Mouse (Mus musculus) stomach, postnatal 0 days (tissue): ENCODE measurements around the gene Olfr1362. TPM values are rescaled to one million over a fixed set of nuclear protein-coding genes. Genes with fewer than 3 reads are reported as not detected.

Source experiments
- ATAC-seq: fragments of 200-750 bp; cut with Nextera tagmentation; 2 replicates; pipeline ENCODE4 v1.8.0; 2017; ENCODE audit not compliant: low FRiP score, low TSS enrichment
- DNase-seq: peaks from one replicate; pipeline ENCODE4 v3.0.0-alpha.2; 2016; ENCODE audit warnings: low spot score
- H3K27ac ChIP-seq: fragments of 300-500 bp; sonication (generic); replicated peaks from 2 replicates; pipeline ENCODE4 v1.5.1; 2014; ENCODE audit warnings: mild to moderate bottlenecking, control low read depth
- H3K27me3 ChIP-seq: fragments of 300-500 bp; sonication (generic); 2 replicates; pipeline ENCODE4 v1.6.1; 2014; ENCODE audit warnings: low read length; ENCODE audit not compliant: control insufficient read depth, insufficient read depth
- H3K36me3 ChIP-seq: fragments of 300-500 bp; sonication (generic); 2 replicates; pipeline ENCODE4 v1.6.1; 2014; ENCODE audit warnings: low read length, mixed read lengths; ENCODE audit not compliant: control insufficient read depth, insufficient read depth
- H3K4me1 ChIP-seq: fragments of 300-500 bp; sonication (generic); replicated peaks from 2 replicates; pipeline ENCODE4 v1.6.1; 2014; ENCODE audit warnings: antibody characterized with exemption; ENCODE audit not compliant: control insufficient read depth, insufficient read depth
- H3K4me2 ChIP-seq: fragments of 300-500 bp; sonication (generic); replicated peaks from 2 replicates; pipeline ENCODE4 v1.6.1; 2014; ENCODE audit warnings: low read depth, mild to moderate bottlenecking, control low read depth, moderate library complexity
- H3K4me3 ChIP-seq: fragments of 300-500 bp; sonication (generic); 2 replicates; pipeline ENCODE4 v1.5.1; 2014; ENCODE audit warnings: low read depth, low read length, control low read depth
- H3K9ac ChIP-seq: fragments of 300-500 bp; sonication (generic); 2 replicates; pipeline ENCODE4 v1.6.1; 2014; ENCODE audit warnings: mild to moderate bottlenecking, low read length, control low read depth, mixed read lengths
- H3K9me3 ChIP-seq: fragments of 300-500 bp; sonication (generic); 2 replicates; pipeline ENCODE4 v1.6.1; 2016; ENCODE audit warnings: low read length; ENCODE audit not compliant: control insufficient read depth
- CTCF ChIP-seq: IDR thresholded peaks from 2 replicates; pipeline ENCODE4 v1.5.1; 2016; ENCODE audit warnings: antibody characterized with exemption, low read depth, mild to moderate bottlenecking, moderate library complexity
- EP300 ChIP-seq: optimal IDR thresholded peaks from 2 replicates; pipeline ENCODE3; 2016; ENCODE audit warnings: antibody characterized with exemption
- WGBS: fragments of 180-500 bp; shearing (Covaris S2); extraction: QIAGEN DNeasy Blood & Tissue Kit; methylation state at CpG from one replicate; pipeline ENCODE4 v1.1.7; 2014; 5-methylcytosine and 5-hydroxymethylcytosine counted together
- polyA plus RNA-seq: library from polyadenylated mRNA; unstranded; fragments of >200 nt; fragmentation: Nextera tagmentation; extraction: Ambion mirVana; gene quantifications from 2 replicates; pipeline ENCODE4 v1.2.1, GENCODE M21; 2015

Gene Olfr1362
- polyA plus RNA-seq, result not detected in 2 replicates

DNA sequence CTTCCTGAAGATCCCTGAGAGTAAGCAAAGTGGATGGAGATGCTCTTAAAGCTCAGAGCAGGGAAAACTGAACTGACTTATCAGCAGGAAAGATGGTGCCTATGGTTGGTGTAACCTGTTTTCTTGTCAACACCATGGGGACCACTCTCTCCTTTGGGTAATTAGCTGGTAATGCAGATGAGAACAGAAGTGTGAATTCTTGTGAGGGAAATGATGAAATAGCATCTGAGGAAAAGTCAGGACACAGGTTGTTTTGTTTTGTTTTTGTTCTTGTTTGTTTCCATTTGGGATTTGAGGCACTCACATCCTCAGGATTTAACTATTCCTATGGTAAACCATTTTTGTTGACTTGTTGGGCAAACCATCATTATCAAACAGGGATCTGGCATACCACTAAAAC lies at the start of gene Olfr1362:
Gene Olfr1362, minus strand, starts transcription at position 101 of the 400 bp plus-strand sequence.
- ATAC-seq (no peak), DNase-seq (no peak)
- H3K4me3 ChIP-seq, result no peak within 1 kb of the TSS
- H3K9ac ChIP-seq, result no peak within 1 kb of the TSS
- H3K4me2 ChIP-seq, result no peak within 1 kb of the TSS
- H3K27ac ChIP-seq, result no peak within 1 kb of the TSS
- no peaks in the 10 kb centered on the region for H3K36me3 ChIP-seq
- no peaks in the 10 kb centered on the region for H3K27me3 ChIP-seq
- no peaks in the 10 kb centered on the region for H3K9me3 ChIP-seq
- no peaks in the 10 kb centered on the region for H3K4me1 ChIP-seq
- no peak for TF ChIP-seq EP300
- TF ChIP-seq CTCF, result no peak

DNA sequence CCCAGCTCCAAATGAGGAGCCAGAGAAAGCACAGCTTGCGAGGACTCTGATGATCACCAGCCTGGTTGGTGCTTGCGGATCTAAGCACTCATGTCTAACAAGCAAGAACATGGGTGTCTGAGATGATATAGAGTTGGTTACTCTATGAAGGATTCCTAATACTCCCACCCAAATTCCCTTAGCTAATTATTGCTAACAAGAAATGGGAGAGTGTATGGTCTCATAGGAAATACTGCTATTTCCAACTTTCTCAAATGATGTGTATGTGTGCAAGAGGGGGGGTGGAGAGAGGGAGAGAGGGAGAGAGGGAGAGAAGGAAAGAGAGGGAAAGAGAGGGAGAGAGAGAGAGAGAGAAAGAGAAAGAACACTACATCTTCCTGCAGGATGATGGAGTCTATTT lies 49.5 kb upstream of the Olfr1362 start, which contains the start of gene Olfr1361:
Gene Olfr1361, minus strand, starts transcription at position 101 of the 400 bp plus-strand sequence.
- no peak for ATAC-seq
- Histone ChIP-seq H3K27me3 (no peaks in the 10 kb centered on the region), H3K36me3 (no peaks in the 10 kb centered on the region), H3K4me1 (no peaks in the 10 kb centered on the region), H3K9me3 (no peaks in the 10 kb centered on the region), H3K4me3 (no peak within 1 kb of the TSS), H3K4me2 (no peak within 1 kb of the TSS), H3K27ac (no peak within 1 kb of the TSS), H3K9ac (no peak within 1 kb of the TSS)
- 68% methylated on average over 2 of the region's 2 CpGs for WGBS
- no peak for TF ChIP-seq EP300
- no peak for TF ChIP-seq CTCF
- DNase-seq, result no peak

DNA sequence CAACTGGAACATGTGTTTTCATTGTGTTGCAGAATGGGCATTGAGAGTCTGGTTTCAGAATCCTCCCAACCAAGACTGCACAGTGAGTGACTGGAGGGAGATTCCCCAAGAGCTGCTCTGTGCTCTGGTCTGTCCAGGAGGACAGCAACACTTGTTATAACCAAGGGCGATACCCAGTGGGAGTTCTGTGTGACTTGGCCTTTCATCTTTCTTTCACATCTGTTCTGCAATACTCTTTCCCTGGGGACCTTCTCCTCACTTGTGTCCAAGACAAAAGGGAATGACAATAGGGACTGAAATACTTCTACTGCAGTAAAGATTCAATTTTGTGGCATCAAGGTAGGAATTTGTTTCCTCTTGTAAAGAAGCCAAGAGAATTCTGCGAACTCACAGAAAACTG lies 28.6 kb upstream of the Olfr1362 start, which contains the start of gene Olfr11:
Gene Olfr11, minus strand, starts transcription at position 101 of the 400 bp plus-strand sequence.
- Histone ChIP-seq H3K9ac (no peak within 1 kb of the TSS), H3K9me3 (no peaks in the 10 kb centered on the region), H3K4me3 (no peak within 1 kb of the TSS), H3K27ac (no peak within 1 kb of the TSS), H3K27me3 (no peaks in the 10 kb centered on the region), H3K4me2 (no peak within 1 kb of the TSS), H3K4me1 (no peaks in the 10 kb centered on the region), H3K36me3 (no peaks in the 10 kb centered on the region)
- 85% methylated on average over 2 of the region's 2 CpGs for WGBS
- TF ChIP-seq CTCF (no peak), EP300 (no peak)
- DNase-seq, result no peak
- no peak for ATAC-seq

DNA sequence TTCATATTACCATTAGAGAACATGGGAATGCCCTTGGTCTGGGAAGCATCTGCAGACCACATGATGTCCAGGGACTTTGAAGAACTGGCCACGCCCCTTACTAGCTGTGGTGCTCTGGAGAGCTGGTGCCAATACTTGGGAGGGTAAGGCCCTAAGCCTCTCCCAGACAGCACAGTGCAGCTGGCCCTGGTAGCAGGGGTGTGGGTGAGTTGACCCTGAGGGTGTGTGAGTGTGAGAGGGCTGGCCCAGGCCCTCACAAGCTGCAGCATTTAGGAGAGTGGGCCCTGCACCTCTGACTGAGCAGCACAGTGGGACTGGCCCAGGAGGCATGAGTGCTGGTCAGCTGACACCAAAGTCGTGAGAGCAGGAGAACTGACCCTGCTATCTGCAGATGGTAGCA lies 22.2 kb downstream of the Olfr1362 start:
- H3K4me3 ChIP-seq, result no peak overlapping the region
- 0 out of 2 replicates have a peak, but pooled peaks have one; percentile 26 for ATAC-seq

DNA sequence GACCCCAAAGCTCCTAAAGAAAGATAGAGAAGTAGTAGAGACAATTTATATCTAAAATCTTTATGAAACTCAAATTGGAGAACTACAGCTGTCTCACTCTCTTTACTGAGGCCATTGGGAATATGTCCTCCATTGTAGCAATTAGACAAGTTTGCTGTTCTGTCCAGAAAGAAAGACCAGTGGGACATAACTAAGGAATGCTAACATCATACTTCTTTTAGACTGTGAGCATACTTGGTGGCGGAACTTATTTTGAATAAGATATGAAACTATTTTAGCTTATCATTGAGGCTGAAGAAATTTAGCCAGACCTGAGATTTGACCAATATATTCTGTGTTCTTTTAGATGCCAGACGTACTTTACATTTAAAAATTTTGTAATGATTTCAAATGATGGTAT lies 32.2 kb downstream of the Olfr1362 start, which contains the start of gene Olfr1364:
Gene Olfr1364, minus strand, starts transcription at position 101 of the 400 bp plus-strand sequence.
- H3K9me3 ChIP-seq, result no peaks in the 10 kb centered on the region
- no peak for TF ChIP-seq CTCF
- TF ChIP-seq EP300, result no peak
- no peaks in the 10 kb centered on the region for H3K36me3 ChIP-seq
- no peaks in the 10 kb centered on the region for H3K4me1 ChIP-seq
- no peak within 1 kb of the TSS for H3K4me3 ChIP-seq
- no peak within 1 kb of the TSS for H3K4me2 ChIP-seq
- ATAC-seq (no peak), DNase-seq (no peak)
- no peak within 1 kb of the TSS for H3K9ac ChIP-seq
- 85% methylated on average over 2 of the region's 2 CpGs for WGBS
- no peak within 1 kb of the TSS for H3K27ac ChIP-seq
- H3K27me3 ChIP-seq, result no peaks in the 10 kb centered on the region

More for the DNA sequence above, 22.2 kb downstream of the Olfr1362 start:
- no peaks in the 10 kb centered on the region for H3K9me3 ChIP-seq
- DNase-seq, result no peak
- TF ChIP-seq CTCF, result no peak
- no peaks in the 10 kb centered on the region for H3K4me1 ChIP-seq
- no peaks in the 10 kb centered on the region for H3K27me3 ChIP-seq
- 57% methylated on average over 2 of the region's 2 CpGs for WGBS
- H3K9ac ChIP-seq, result no peak overlapping the region
- H3K36me3 ChIP-seq, result no peaks in the 10 kb centered on the region
- no peak overlapping the region for H3K27ac ChIP-seq
- H3K4me2 ChIP-seq, result no peak overlapping the region

Other genes starting within 250 kb of the Olfr1362 start
- 32.9 and 36.4 TPM in 2 replicates for gene Zkscan3, start 211.3 kb downstream of the Olfr1362 start, polyA plus RNA-seq
- 0.75 and 0.90 TPM in 2 replicates for gene Pgbd1, start 173.0 kb downstream of the Olfr1362 start, polyA plus RNA-seq
- gene Zscan26, start 160.3 kb downstream of the Olfr1362 start, polyA plus RNA-seq, result 16.5 and 17.3 TPM in 2 replicates
- 2.4 and 2.7 TPM in 2 replicates for gene Nkapl, start 145.5 kb downstream of the Olfr1362 start, polyA plus RNA-seq
- 1.7 and 2.4 TPM in 2 replicates for gene Zkscan4, start 135.1 kb downstream of the Olfr1362 start, polyA plus RNA-seq
- gene Gm10065, start 134.6 kb downstream of the Olfr1362 start, polyA plus RNA-seq, result not detected in 2 replicates
- 0.28 and 0.33 TPM in 2 replicates for gene AK157302, start 118.8 kb downstream of the Olfr1362 start, polyA plus RNA-seq
- 12.3 and 12.9 TPM in 2 replicates for gene Gm11273, start 112.6 kb downstream of the Olfr1362 start, polyA plus RNA-seq
- 1.6 and 2.4 TPM in 2 replicates for gene Zkscan8, start 82.9 kb downstream of the Olfr1362 start, polyA plus RNA-seq
- 0.07 TPM in 2 replicates for gene Olfr1366, start 71.2 kb downstream of the Olfr1362 start, polyA plus RNA-seq
- gene Olfr1535, start 54.1 kb downstream of the Olfr1362 start, polyA plus RNA-seq, result 0.04 TPM in 1 of 2 replicates, not detected in the other
- gene Olfr1364, start 32.3 kb downstream of the Olfr1362 start, polyA plus RNA-seq, result not detected in 2 replicates
- not detected in 2 replicates for gene Olfr11, start 28.5 kb upstream of the Olfr1362 start, polyA plus RNA-seq
- gene Olfr1361, start 49.4 kb upstream of the Olfr1362 start, polyA plus RNA-seq, result not detected in 2 replicates
- gene Olfr1360, start 63.4 kb upstream of the Olfr1362 start, polyA plus RNA-seq, result not detected in 2 replicates
- not detected in 2 replicates for gene Olfr1359, start 84.1 kb upstream of the Olfr1362 start, polyA plus RNA-seq
- gene Hist1h2bl, start 102.1 kb upstream of the Olfr1362 start, polyA plus RNA-seq, result 0.85 and 1.5 TPM in 2 replicates
- 8.8 and 14.4 TPM in 2 replicates for gene Hist1h2ai, start 102.4 kb upstream of the Olfr1362 start, polyA plus RNA-seq
- 1.1 and 4.1 TPM in 2 replicates for gene Hist1h3h, start 103.6 kb upstream of the Olfr1362 start, polyA plus RNA-seq
- 0.56 and 1.0 TPM in 2 replicates for gene Hist1h2bm, start 108.0 kb upstream of the Olfr1362 start, polyA plus RNA-seq
- 0.18 and 0.92 TPM in 2 replicates for gene Hist1h4j, start 121.0 kb upstream of the Olfr1362 start, polyA plus RNA-seq
- gene Hist1h4k, start 136.5 kb upstream of the Olfr1362 start, polyA plus RNA-seq, result 0.81 and 1.1 TPM in 2 replicates
- 7.3 and 19.3 TPM in 2 replicates for gene Hist1h2ak, start 139.8 kb upstream of the Olfr1362 start, polyA plus RNA-seq
- gene Hist1h2bn, start 140.1 kb upstream of the Olfr1362 start, polyA plus RNA-seq, result 0.73 and 2.2 TPM in 2 replicates
- 4.3 and 10.5 TPM in 2 replicates for gene Hist1h1b, start 166.6 kb upstream of the Olfr1362 start, polyA plus RNA-seq
- 31.2 and 44.3 TPM in 2 replicates for gene Hist1h3i, start 169.3 kb upstream of the Olfr1362 start, polyA plus RNA-seq
- gene Hist1h2an, start 173.2 kb upstream of the Olfr1362 start, polyA plus RNA-seq, result 1.4 and 1.6 TPM in 2 replicates
- 0.54 and 2.0 TPM in 2 replicates for gene Hist1h2bp, start 173.4 kb upstream of the Olfr1362 start, polyA plus RNA-seq
- gene Hist1h2bq, start 196.2 kb upstream of the Olfr1362 start, polyA plus RNA-seq, result 7.7 and 9.9 TPM in 2 replicates
- 0.95 and 1.1 TPM in 2 replicates for gene Hist1h2ao, start 196.4 kb upstream of the Olfr1362 start, polyA plus RNA-seq
- gene Hist1h4m, start 197.7 kb upstream of the Olfr1362 start, polyA plus RNA-seq, result 1.1 TPM in 1 of 2 replicates, not detected in the other
- 4.0 and 4.6 TPM in 2 replicates for gene Hist1h4n, start 218.2 kb upstream of the Olfr1362 start, polyA plus RNA-seq
- gene Hist1h2ap, start 219.5 kb upstream of the Olfr1362 start, polyA plus RNA-seq, result 1,237 and 1,874 TPM in 2 replicates
- gene Hist1h2br, start 219.7 kb upstream of the Olfr1362 start, polyA plus RNA-seq, result 8.1 and 10.0 TPM in 2 replicates